23 mouse cellular contexts compared by ENCODE assay signal in genomic region chr10:58398941-58399340, GRCm38 (mm10). TPM values are rescaled to one million over a fixed set of nuclear protein-coding genes. Genes with fewer than 3 reads are reported as not detected.
DNase-seq lines count a peak whose midpoint lies in the region; ATAC-seq lines count a peak whose summit lies in the region.
"Had no signal": no experiment of that assay in that cellular context is flagged by ENCODE, and none has a peak within 500 bp of the region (broad histone marks: within the 10 kb centered on the region; RNA-seq: fewer than 3 reads in every experiment).

No protein-coding gene starts in this region.

- no peak for ATAC-seq in heart, embryonic 13.5 days (ENCODE audit: extremely low read depth, insufficient number of reproducible peaks, low FRiP score, low TSS enrichment)
- ATAC-seq in heart, embryonic 11.5 days (replicated peaks; ENCODE audit: insufficient number of reproducible peaks, low FRiP score, low TSS enrichment) = no peak
- peak; percentile 51 for ATAC-seq in lung, embryonic 16.5 days (ENCODE audit: low read depth)
- ATAC-seq: CD4-positive, CD25-positive, alpha-beta regulatory T cell, adult 4 months; forebrain, embryonic 16.5 days; hindbrain, postnatal 0 days had no signal

- peaks cover 75% of the 10 kb centered on the region for H3K4me1 ChIP-seq in heart, embryonic 13.5 days
- H3K4me1 ChIP-seq in heart, embryonic 11.5 days (ENCODE audit: control insufficient read depth, insufficient read depth, low read length) = peaks cover 29% of the 10 kb centered on the region
- H3K4me1 ChIP-seq in lung, embryonic 16.5 days (replicated peaks; ENCODE audit: control insufficient read depth, insufficient read depth, low read length) = peaks cover 30% of the 10 kb centered on the region
- H3K4me1 ChIP-seq: embryonic facial prominence, embryonic 13.5 days; forebrain, embryonic 12.5 days; hindbrain, embryonic 13.5 days had no signal

- peaks cover 47% of the 10 kb centered on the region for H3K36me3 ChIP-seq in heart, embryonic 13.5 days
- peaks cover 7% of the 10 kb centered on the region; the same call in 1 of the 2 replicates for H3K36me3 ChIP-seq in heart, embryonic 11.5 days (ENCODE audit: control insufficient read depth, insufficient read depth, low read length)
- peaks cover 17% of the 10 kb centered on the region for H3K36me3 ChIP-seq in lung, embryonic 16.5 days (ENCODE audit: control insufficient read depth, insufficient read depth, low read length)

- no peak overlapping the region for H3K4me2 ChIP-seq in heart, embryonic 13.5 days
- no peak overlapping the region for H3K4me2 ChIP-seq in heart, embryonic 11.5 days
- no peak overlapping the region for H3K4me2 ChIP-seq in lung, embryonic 16.5 days (ENCODE audit: low read depth, low read length)
- H3K4me2 ChIP-seq: embryonic facial prominence, embryonic 13.5 days; forebrain, embryonic 12.5 days; hindbrain, embryonic 13.5 days had no signal

- no peaks in the 10 kb centered on the region for H3K27me3 ChIP-seq in heart, embryonic 13.5 days (replicated peaks)
- H3K27me3 ChIP-seq in heart, embryonic 11.5 days (ENCODE audit: control insufficient read depth, insufficient read depth, low read length) = no peaks in the 10 kb centered on the region
- no peaks in the 10 kb centered on the region for H3K27me3 ChIP-seq in lung, embryonic 16.5 days (ENCODE audit: control insufficient read depth, insufficient read depth, low read depth, low read length)
- H3K27me3 ChIP-seq: embryonic facial prominence, embryonic 13.5 days; forebrain, embryonic 12.5 days; hindbrain, embryonic 13.5 days had no signal

- 91% methylated on average over 8 of the region's 8 CpGs for WGBS in heart, embryonic 13.5 days
- WGBS in heart, embryonic 11.5 days (ENCODE audit: insufficient replicate concordance) = 94% methylated on average over 8 of the region's 8 CpGs
- WGBS in lung, embryonic 16.5 days = 65% methylated on average over 8 of the region's 8 CpGs

- DNase-seq in cerebellum, adult 9-10 months = peak; percentile 20
- no peak for DNase-seq in cerebellum, postnatal 4 days (ENCODE audit: low spot score in 2 of 2)
- DNase-seq in lung, postnatal 10 days = no peak
- DNase-seq in urinary bladder, adult 18-20 months (ENCODE audit: low spot score in 2 of 2) = no peak
- DNase-seq: adrenal gland, adult 8-10 months; adrenal gland, postnatal 36 days; B cell, adult 2 months; cerebellum, adult 11 months; cerebellum, adult 8-10 months; cerebellum, postnatal 25 days; gastrocnemius, postnatal 25 days; heart, postnatal 14 days; kidney, adult 11 months had no signal

- H3K27ac ChIP-seq in heart, embryonic 13.5 days (replicated peaks) = 0 out of 2 replicates have a peak overlapping the region, but pooled peaks have one; percentile 24
- H3K27ac ChIP-seq in heart, embryonic 11.5 days (ENCODE audit: low read depth, low read length) = no peak overlapping the region
- peak overlapping the region; percentile 82 for H3K27ac ChIP-seq in lung, embryonic 16.5 days (ENCODE audit: low read length)
- H3K27ac ChIP-seq: embryonic facial prominence, embryonic 13.5 days; forebrain, embryonic 12.5 days; hindbrain, embryonic 13.5 days; hindbrain, postnatal 0 days had no signal

- H3K9me3 ChIP-seq in heart, embryonic 13.5 days = no peaks in the 10 kb centered on the region
- H3K9me3 ChIP-seq in heart, embryonic 11.5 days (replicated peaks; ENCODE audit: control insufficient read depth, low read length) = no peaks in the 10 kb centered on the region
- H3K9me3 ChIP-seq in lung, embryonic 16.5 days (ENCODE audit: control insufficient read depth, low read length) = no peaks in the 10 kb centered on the region
- H3K9me3 ChIP-seq: embryonic facial prominence, embryonic 13.5 days; forebrain, embryonic 12.5 days; G1E; hindbrain, embryonic 13.5 days had no signal

- no peak overlapping the region for H3K4me3 ChIP-seq in heart, embryonic 13.5 days
- H3K4me3 ChIP-seq in heart, embryonic 11.5 days (ENCODE audit: low read depth, low read length) = no peak overlapping the region
- H3K4me3 ChIP-seq in lung, embryonic 16.5 days (ENCODE audit: low read length) = no peak overlapping the region
- H3K4me3 ChIP-seq: embryonic facial prominence, embryonic 13.5 days; forebrain, embryonic 12.5 days; hindbrain, embryonic 13.5 days had no signal

- peak overlapping the region; percentile 8; the same call in 1 of the 2 replicates for H3K9ac ChIP-seq in heart, embryonic 13.5 days
- no peak overlapping the region for H3K9ac ChIP-seq in heart, embryonic 11.5 days (ENCODE audit: low read depth, low read length)
- no peak overlapping the region for H3K9ac ChIP-seq in lung, embryonic 16.5 days (ENCODE audit: low read length)
- H3K9ac ChIP-seq: embryonic facial prominence, embryonic 13.5 days; forebrain, embryonic 12.5 days; hindbrain, embryonic 13.5 days had no signal

RNA-seq across cellular contexts. Expression of gene Ranbp2, which starts 47.8 kb away (rescaled TPM):
- 14.0 and 15.2 TPM in 2 replicates for polyA plus RNA-seq in heart, embryonic 13.5 days (2015; fragmentation: Nextera tagmentation; extraction: Ambion mirVana)
- 21.9 and 35.5 TPM in 2 replicates for polyA plus RNA-seq in heart, embryonic 11.5 days (2014; fragmentation: Nextera tagmentation; extraction: Ambion mirVana)
- 26.0 and 29.1 TPM in 2 replicates for polyA plus RNA-seq in lung, embryonic 16.5 days (2015; fragmentation: Nextera tagmentation; extraction: Ambion mirVana)
